Mouse (Mus musculus) neural tube, embryonic 14.5 days (tissue): ENCODE results near the gene Ube2q2. TPM values are rescaled to one million over a fixed set of nuclear protein-coding genes. Genes with fewer than 3 reads are reported as not detected.

Source experiments
- ATAC-seq: fragments of 200-750 bp; cut with Nextera tagmentation; 2 replicates; pipeline ENCODE4 v1.8.0; 2017; ENCODE audit warnings: low read depth, mild to moderate bottlenecking, moderate TSS enrichment, moderate library complexity
- H3K27ac ChIP-seq: fragments of 300-500 bp; sonication (generic); 2 replicates; pipeline ENCODE4 v1.5.1; 2014; ENCODE audit warnings: low read depth, mild to moderate bottlenecking, control low read depth, low read length, moderate library complexity, mixed read lengths
- H3K27me3 ChIP-seq: fragments of 300-500 bp; sonication (generic); 2 replicates; pipeline ENCODE4 v1.6.1; 2014; ENCODE audit warnings: low read length; ENCODE audit not compliant: control insufficient read depth, insufficient read depth
- H3K36me3 ChIP-seq: fragments of 300-500 bp; sonication (generic); 2 replicates; pipeline ENCODE4 v1.6.1; 2014; ENCODE audit warnings: low read length, mixed read lengths; ENCODE audit not compliant: control insufficient read depth, insufficient read depth
- H3K4me1 ChIP-seq: fragments of 300-500 bp; sonication (generic); 2 replicates; pipeline ENCODE4 v1.6.1; 2014; ENCODE audit warnings: low read length; ENCODE audit not compliant: control insufficient read depth, insufficient read depth
- H3K4me2 ChIP-seq: fragments of 300-500 bp; sonication (generic); 2 replicates; pipeline ENCODE4 v1.6.1; 2014; ENCODE audit warnings: mild to moderate bottlenecking, low read depth, low read length, control low read depth
- H3K4me3 ChIP-seq: fragments of 300-500 bp; sonication (generic); 2 replicates; pipeline ENCODE4 v1.5.1; 2014; ENCODE audit warnings: low read depth, low read length, control low read depth, mixed read lengths
- H3K9ac ChIP-seq: fragments of 300-500 bp; sonication (generic); replicated peaks from 2 replicates; pipeline ENCODE4 v1.6.1; 2014; ENCODE audit warnings: low read depth, mild to moderate bottlenecking, control low read depth, low read length, mixed read lengths
- H3K9me3 ChIP-seq: fragments of 300-500 bp; sonication (generic); 2 replicates; pipeline ENCODE4 v1.6.1; 2016; ENCODE audit warnings: low read length; ENCODE audit not compliant: control insufficient read depth
- WGBS: fragments of 180-500 bp; shearing (Covaris S2); extraction: QIAGEN DNeasy Blood & Tissue Kit; methylation state at CpG from one replicate; pipeline ENCODE4 v1.1.7; 2014; 5-methylcytosine and 5-hydroxymethylcytosine counted together
- polyA plus RNA-seq: library from polyadenylated mRNA; unstranded; fragments of >200 nt; fragmentation: Nextera tagmentation; extraction: Ambion mirVana; gene quantifications from 2 replicates; pipeline ENCODE4 v1.2.1, GENCODE M21; 2014

Ube2q2 gene
- polyA plus RNA-seq, 1 experiment from 2014 or later = 57.1 TPM

DNA sequence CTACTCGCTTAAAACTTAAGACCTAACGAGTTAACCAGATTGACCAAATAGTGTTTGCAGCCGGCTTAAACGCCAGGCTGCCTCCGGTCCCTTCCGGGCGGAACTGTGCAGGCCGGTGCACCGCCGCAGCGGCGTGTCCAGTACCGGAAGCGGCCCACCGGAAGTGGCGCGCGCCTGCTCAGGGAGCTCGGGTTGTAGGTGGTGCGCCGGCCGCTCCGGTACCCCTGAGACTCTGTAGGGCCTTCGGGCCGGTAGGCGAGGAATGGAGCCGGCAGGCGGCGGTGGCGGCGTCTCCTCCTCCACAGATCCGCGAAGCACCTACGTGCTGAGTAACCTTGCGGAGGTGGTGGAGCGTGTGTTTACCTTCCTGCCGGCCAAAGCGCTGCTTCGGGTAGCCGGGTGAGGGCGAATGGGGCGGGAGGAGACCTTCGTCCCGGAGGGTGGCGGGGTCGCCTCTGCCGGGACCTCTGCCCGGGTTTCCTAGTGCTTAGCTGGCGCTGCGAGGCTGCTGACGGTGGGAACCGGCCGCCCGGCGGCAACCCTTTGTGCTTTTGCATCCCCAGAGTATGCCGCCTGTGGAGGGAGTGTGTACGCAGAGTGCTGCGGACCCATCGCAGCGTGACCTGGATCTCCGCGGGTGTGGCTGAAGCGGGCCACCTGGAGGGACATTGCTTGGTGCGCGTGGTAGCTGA, 60.3 kb downstream of the Ube2q2 start, which contains the start of gene Fbxo22:
Gene Fbxo22, plus strand, starts transcription at position 136 of the 692 bp plus-strand sequence.
- under 1% methylated on average over 65 of the region's 65 CpGs for WGBS
- H3K4me3 ChIP-seq = peak within 1 kb of the TSS; percentile 85
- peak within 1 kb of the TSS; percentile 92 for H3K27ac ChIP-seq
- H3K4me1 ChIP-seq = peaks cover 18% of the 10 kb centered on the region
- H3K36me3 ChIP-seq = no peaks in the 10 kb centered on the region
- H3K27me3 ChIP-seq = no peaks in the 10 kb centered on the region; the same call in 1 of the 2 replicates
- peak within 1 kb of the TSS; percentile 55 for H3K4me2 ChIP-seq
- H3K9me3 ChIP-seq = no peaks in the 10 kb centered on the region
- H3K9ac ChIP-seq = peak within 1 kb of the TSS; percentile 83
- ATAC-seq = peak; percentile 99

DNA sequence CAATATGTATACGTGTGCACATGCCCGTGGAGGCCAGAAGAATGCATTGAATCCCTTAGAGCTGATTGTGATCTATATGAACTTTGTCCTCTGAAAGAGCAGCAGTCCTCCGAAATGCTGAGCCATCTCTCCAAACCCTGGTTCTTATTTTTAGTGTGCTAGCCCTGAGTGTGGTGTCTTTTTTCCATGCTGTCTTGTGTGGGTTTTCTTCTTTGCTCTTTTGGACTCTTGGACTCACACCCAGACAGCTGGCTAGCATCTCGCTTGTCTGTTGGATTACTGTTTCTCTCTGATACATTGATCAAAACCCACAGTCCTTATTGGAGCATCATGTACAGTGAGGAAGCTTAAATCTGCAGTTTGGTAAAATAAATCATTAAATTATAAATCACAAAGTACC, 63.0 kb downstream of the Ube2q2 start:
- Histone ChIP-seq H3K9me3 (no peaks in the 10 kb centered on the region), H3K36me3 (peaks cover 19% of the 10 kb centered on the region), H3K4me2 (no peak overlapping the region), H3K4me3 (no peak overlapping the region), H3K9ac (no peak overlapping the region), H3K4me1 (peaks cover 18% of the 10 kb centered on the region), H3K27ac (no peak overlapping the region), H3K27me3 (no peaks in the 10 kb centered on the region; the same call in 1 of the 2 replicates)
- 89% methylated on average over 4 of the region's 4 CpGs for WGBS
- no peak for ATAC-seq

DNA sequence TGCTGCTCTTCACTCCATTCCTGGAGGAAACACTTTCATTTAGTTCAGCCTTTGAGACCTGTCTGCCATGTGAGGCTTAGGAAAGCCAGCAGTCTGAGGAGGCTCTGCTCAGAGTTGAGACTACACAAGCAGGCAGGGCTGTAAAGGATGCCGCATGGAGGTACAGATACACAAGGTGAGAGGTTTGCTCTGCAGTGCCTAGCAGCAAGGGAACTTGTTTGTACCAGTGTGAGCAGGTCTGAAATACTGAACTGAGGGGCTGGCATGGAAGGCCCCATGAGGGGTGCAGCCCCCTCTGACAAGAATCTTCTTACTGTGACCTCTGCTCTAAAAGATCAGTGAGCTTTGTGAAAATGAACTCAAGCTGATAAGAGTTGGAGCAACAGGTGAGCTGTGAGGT, 64.7 kb downstream of the Ube2q2 start:
- no peak for ATAC-seq
- Histone ChIP-seq H3K4me1 (peaks cover 12% of the 10 kb centered on the region), H3K27me3 (no peaks in the 10 kb centered on the region; the same call in 1 of the 2 replicates), H3K9me3 (no peaks in the 10 kb centered on the region), H3K4me2 (no peak overlapping the region), H3K4me3 (no peak overlapping the region), H3K36me3 (peaks cover 34% of the 10 kb centered on the region), H3K27ac (no peak overlapping the region), H3K9ac (no peak overlapping the region)
- WGBS = 97% methylated on average over 1 of the region's 1 CpGs

DNA sequence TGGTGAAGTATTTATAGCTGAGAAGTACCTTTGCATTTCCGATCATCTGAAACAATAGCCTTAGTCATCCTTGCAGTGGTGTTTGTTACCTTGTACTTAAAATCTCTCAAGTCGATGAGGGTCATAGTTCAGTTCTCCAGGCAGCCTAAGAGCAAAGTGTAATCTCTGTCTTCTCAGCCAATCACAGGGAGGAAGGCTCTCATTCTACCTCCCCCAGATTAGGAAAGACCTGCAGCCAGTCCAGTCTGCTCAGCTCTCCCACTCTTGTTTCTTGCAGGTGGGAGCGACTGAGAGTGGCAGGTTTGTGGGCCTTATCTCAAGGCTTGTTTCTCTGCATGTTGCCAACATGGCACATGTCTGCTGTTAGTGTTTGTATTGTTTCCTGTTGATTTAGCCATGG, 66.4 kb downstream of the Ube2q2 start:
- no peaks in the 10 kb centered on the region for H3K9me3 ChIP-seq
- H3K9ac ChIP-seq = no peak overlapping the region
- no peak overlapping the region for H3K4me3 ChIP-seq
- H3K27me3 ChIP-seq = no peaks in the 10 kb centered on the region
- ATAC-seq = no peak
- peaks cover 46% of the 10 kb centered on the region for H3K36me3 ChIP-seq
- no peak overlapping the region for H3K4me2 ChIP-seq
- H3K27ac ChIP-seq = no peak overlapping the region
- peaks cover 6% of the 10 kb centered on the region for H3K4me1 ChIP-seq
- WGBS = 93% methylated on average over 3 of the region's 3 CpGs

DNA sequence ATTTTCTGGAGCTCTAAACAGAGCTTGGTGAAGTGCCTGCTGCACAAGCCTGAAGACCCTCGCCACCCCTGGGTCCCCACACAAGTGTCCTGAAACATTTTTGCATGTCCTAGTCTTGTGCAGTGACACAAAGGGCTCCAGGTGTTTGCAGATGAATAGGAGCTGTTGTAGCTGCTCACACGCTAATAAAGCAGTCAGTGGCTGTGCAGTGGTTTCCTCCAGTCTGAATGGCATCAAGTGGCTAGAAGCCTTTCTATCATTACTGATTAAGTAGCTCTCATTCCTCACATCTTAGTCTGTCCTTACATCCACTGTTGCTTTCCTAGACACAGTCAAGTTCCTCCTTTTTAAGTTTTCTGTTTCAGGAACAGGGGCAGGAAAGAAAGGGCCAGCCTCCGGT, 67.0 kb downstream of the Ube2q2 start:
- H3K4me3 ChIP-seq = no peak overlapping the region
- H3K27ac ChIP-seq = no peak overlapping the region
- no peak overlapping the region for H3K9ac ChIP-seq
- H3K4me2 ChIP-seq = no peak overlapping the region
- no peak for ATAC-seq
- no peaks in the 10 kb centered on the region for H3K9me3 ChIP-seq
- no peaks in the 10 kb centered on the region for H3K27me3 ChIP-seq
- H3K36me3 ChIP-seq = peaks cover 52% of the 10 kb centered on the region
- 79% methylated on average over 3 of the region's 3 CpGs for WGBS
- H3K4me1 ChIP-seq = peaks cover under 1% of the 10 kb centered on the region

DNA sequence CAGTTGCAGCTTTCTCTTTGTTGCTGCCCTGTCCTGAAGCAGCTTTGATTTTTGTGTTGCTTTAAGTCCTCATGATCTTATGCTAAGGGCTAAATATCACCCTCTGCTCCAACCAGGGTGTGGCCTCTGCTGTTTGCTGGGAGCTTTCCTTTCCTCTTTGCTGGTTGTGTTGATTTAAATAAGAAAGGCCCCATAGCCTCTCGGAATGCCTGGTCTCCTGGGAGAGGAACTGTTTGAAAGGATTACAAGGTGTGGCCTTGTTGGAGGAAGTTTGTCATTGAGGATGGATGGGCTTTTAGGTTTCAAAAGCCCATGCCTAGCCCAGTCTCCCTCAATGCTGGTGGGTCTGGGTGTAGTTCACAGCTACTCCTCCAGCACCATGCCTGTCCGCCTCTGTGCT, 67.4 kb downstream of the Ube2q2 start:
- Histone ChIP-seq H3K27ac (no peak overlapping the region), H3K4me2 (no peak overlapping the region), H3K4me1 (no peaks in the 10 kb centered on the region), H3K4me3 (no peak overlapping the region), H3K9me3 (no peaks in the 10 kb centered on the region), H3K9ac (no peak overlapping the region), H3K27me3 (no peaks in the 10 kb centered on the region), H3K36me3 (peaks cover 56% of the 10 kb centered on the region)
- ATAC-seq = no peak
- WGBS = 62% methylated on average over 2 of the region's 2 CpGs

DNA sequence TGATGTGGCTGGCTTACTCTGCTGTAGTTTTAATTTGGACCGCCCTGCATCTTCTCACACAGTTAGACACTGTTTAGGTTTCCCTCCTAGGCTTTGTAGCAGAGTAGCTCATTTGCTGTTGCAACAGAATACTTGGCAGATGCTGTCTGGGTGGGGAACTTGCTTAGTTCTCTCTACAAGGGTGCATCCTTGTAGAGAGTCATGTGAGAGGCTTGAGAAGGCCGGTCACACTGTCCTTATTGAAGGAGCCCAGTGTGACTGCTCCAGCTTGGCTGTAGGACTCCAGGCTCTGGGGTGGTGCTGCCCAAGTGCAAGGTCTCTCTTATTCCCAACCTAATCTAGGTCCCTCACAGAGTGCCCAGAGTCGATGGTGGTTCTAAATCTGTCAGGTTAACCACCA, 68.7 kb downstream of the Ube2q2 start:
- H3K4me1 ChIP-seq = no peaks in the 10 kb centered on the region
- ATAC-seq = no peak
- H3K9me3 ChIP-seq = no peaks in the 10 kb centered on the region
- 97% methylated on average over 3 of the region's 3 CpGs for WGBS
- H3K36me3 ChIP-seq = peaks cover 68% of the 10 kb centered on the region
- no peak overlapping the region for H3K4me3 ChIP-seq
- no peaks in the 10 kb centered on the region for H3K27me3 ChIP-seq
- no peak overlapping the region for H3K27ac ChIP-seq
- no peak overlapping the region for H3K4me2 ChIP-seq
- no peak overlapping the region for H3K9ac ChIP-seq

DNA sequence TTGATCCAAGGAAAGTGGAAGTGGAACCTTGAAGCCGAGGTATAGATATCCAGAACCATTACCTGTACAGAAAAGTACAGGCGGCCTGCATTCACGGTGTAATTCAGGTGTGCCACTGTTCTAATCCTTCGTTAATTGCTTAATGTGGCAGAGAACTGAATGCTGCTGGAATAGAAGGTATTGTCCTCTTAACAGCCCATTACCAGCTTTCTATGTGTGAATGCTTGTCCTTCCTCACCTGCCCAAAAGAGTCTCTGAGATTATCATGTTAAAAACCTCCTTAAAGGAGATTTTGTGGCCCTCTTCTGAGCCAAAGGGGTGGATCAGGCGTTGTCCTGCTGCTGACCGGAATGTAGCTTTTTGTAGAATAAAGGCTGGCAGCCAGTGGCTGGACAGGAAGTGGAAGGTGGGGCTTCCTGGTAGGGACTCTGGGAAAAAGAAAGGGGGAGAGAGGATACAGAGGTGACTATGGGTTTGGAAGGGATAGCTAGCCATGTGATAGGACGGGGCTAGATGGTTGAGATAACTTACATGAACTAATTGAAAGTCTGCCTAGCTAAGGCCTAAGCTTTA, 76.6 kb downstream of the Ube2q2 start:
- Histone ChIP-seq H3K4me1 (no peaks in the 10 kb centered on the region), H3K27ac (no peak overlapping the region), H3K4me3 (no peak overlapping the region), H3K27me3 (no peaks in the 10 kb centered on the region), H3K9ac (no peak overlapping the region), H3K9me3 (no peaks in the 10 kb centered on the region), H3K36me3 (peaks cover 36% of the 10 kb centered on the region; the same call in 1 of the 2 replicates), H3K4me2 (no peak overlapping the region)
- ATAC-seq = no peak
- 90% methylated on average over 7 of the region's 7 CpGs for WGBS

DNA sequence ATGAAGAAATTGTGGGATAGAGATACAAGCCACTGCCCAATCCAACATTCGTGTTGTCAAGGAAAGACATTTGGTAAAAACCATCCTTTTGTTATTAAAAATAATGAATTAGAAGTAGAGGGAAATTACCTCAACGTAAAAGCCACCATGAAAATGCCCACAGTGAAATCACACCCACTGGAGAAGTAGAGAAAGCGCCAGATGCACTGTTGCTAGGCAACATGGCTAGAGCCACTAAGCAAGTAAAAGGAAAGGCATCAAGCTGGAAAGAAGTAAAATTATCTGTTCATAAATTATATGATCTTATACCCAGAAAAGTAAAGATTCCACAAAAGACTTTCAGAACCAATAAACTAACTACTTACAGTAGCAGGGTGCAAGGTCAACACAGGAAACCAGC, 77.6 kb downstream of the Ube2q2 start:
- Histone ChIP-seq H3K9me3 (no peaks in the 10 kb centered on the region), H3K4me1 (no peaks in the 10 kb centered on the region), H3K9ac (no peak overlapping the region), H3K27me3 (no peaks in the 10 kb centered on the region), H3K4me3 (no peak overlapping the region), H3K36me3 (peaks cover 28% of the 10 kb centered on the region; the same call in 1 of the 2 replicates), H3K4me2 (no peak overlapping the region), H3K27ac (no peak overlapping the region)
- ATAC-seq = no peak
- WGBS = 57% methylated on average over 3 of the region's 3 CpGs
